Mouse (Mus musculus): ENCODE measurements around the gene Mapk1ip1.

DNA sequence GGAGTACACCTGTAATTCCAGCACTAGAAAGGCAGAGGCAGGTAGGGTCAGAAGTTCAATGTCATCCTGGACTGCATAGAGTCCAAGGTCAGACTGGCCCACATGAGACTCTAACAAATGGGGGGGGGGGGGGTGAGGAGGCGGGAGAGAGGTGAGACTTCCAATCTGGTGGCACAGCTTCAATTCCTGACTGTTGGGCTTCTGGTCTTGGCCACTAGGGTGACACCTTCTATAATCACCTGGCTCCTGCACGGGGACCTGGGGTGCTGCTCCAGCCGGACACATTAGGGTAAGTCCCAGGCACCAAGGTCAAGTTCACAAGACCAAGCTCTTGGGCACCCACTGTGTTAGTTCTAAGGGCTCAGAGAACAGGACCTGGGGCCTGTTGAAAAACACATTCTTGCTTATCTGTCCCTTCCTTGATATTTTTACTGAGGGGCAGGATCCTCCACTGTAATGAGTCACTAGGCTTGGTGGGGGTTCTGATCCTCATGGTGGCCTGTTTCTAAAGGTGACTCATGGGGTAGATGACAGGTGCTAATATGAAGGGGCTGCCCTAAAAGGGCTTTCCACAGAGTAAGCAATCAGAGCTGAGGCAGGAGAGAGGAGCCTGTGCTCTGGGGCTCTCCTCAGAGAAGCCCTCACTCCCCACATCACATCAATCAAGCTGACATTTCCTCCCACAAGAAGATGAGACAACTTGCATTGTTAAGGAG, 4.5 kb downstream of the Mapk1ip1 start:
- TF ChIP-seq CTCF (IDR thresholded peaks at IDR 0.05; ENCODE audit: low read depth, low read length) (no peak), POLR2A (IDR thresholded peaks at IDR 0.05; ENCODE audit: borderline replicate concordance, low read depth, low read length) (no peak)

All from bone marrow macrophage, adult 2 months (primary cell).